Mouse (Mus musculus) Muller cell, postnatal 12 days (primary cell): ENCODE results near the gene Vmn1r34.
"Not testable (repeated sequence)": the region's sequence is repeated elsewhere in the genome, so short reads cannot be mapped to it uniquely, and the experiment has no call there.

Experiments
- DNase-seq: peaks from one replicate; pipeline ENCODE4 v3.0.0-alpha.2; 2015; ENCODE audit errors: inconsistent ontology term

Gene Vmn1r34

GRCm38 (mm10) chr6:66643779-66644178, at the start of gene Vmn1r34:
Gene Vmn1r34, minus strand, starts transcription at chr6:66643879.
- no peak for DNase-seq

DNA sequence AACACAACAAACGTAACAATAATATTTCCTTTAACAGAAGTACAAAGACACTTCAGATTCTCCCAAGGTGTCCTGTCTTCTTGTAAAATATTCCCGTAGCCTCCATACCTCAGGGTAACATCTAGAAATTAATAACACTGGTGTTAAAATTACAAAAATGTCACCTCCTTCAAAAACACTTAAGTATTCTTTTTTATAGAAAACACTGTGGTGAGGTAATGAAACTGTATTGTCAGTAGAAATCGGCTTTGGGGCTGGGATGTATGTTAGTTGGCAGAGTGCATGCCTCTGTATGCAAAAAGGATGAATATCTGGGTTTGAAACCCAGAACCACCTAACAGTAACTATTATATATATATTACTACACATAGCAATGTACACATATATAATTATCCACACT, 42.1 kb upstream of the Vmn1r34 start, which contains the start of gene Vmn1r35:
TSS of gene Vmn1r35 (minus strand) at position 101 of the 400 bp plus-strand sequence.
- DNase-seq = no peak

DNA sequence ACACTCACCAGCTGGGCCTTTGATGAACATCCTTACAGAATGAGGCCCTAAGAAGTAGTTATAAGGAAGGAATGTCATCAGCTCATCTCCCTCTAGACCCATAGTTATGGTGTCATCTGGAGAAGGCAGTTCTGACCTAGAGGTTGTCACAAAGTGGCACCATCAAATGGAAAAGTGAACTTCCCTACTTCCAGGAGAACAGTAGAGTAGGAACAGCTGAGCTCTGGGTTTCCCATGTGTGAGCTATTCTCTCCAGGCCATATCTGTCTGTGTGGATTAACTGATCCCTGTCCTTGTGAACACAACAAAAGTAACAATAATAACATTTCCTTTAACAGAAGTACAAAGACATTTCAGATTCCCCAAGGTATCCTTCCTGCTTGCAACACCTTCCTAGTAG, 25.5 kb downstream of the Vmn1r34 start, which contains the start of gene Vmn1r33:
TSS of gene Vmn1r33 (minus strand) at position 101 of the 400 bp plus-strand sequence.
- not testable (repeated sequence) for DNase-seq

DNA sequence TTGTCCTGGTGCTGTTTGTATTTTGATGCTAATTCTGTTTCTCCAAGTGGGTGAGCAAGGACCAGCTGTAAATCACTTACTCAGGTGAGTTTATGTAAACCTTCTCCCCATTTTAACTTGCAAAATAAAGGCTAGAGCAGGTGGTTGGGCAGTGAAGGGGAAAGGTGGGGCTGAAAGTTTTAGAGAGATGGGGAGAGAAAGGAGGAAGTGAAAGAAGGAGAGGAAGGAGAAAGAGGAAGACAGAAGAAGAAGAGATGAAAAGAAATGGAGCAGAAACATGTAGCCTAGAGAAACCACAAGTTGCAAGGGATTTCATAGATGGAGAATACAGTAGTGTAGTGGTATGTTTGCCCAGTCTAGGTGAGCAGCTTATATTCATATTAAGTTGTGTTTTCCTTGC, 47.9 kb downstream of the Vmn1r34 start:
- no peak for DNase-seq
